In genomic region chr17:71551350-71551749, GRCm38 (mm10) we compare ENCODE assay signal across 8 mouse cellular contexts. TPM values are rescaled to one million over a fixed set of nuclear protein-coding genes. Genes with fewer than 3 reads are reported as not detected.
DNase-seq lines count a peak whose midpoint lies in the region; ATAC-seq lines count a peak whose summit lies in the region.

No protein-coding gene starts in this region.

- H3K4me3 ChIP-seq in kidney, embryonic 15.5 days (replicated peaks) = peak overlapping the region; percentile 78
- H3K4me3 ChIP-seq in brown adipose tissue, adult 24 weeks (ENCODE audit: insufficient read depth, low read depth, low read length) = peak overlapping the region; percentile 82
- peak overlapping the region; percentile 90 for H3K4me3 ChIP-seq in hindbrain, embryonic 14.5 days (replicated peaks; ENCODE audit: low read length)
- peak overlapping the region; percentile 96 for H3K4me3 ChIP-seq in midbrain, embryonic 15.5 days

- no peak for DNase-seq in kidney, postnatal 10 days
- no peak for DNase-seq in hindbrain, embryonic 14.5 days (ENCODE audit: low spot score)
- no peak for DNase-seq in left cerebral cortex, adult 18-20 months (ENCODE audit: low spot score in 2 of 2)
- DNase-seq in adrenal gland, postnatal 25 days = no peak
- no peak for DNase-seq in thymus, postnatal 0 days (ENCODE audit: low spot score)

- H3K9ac ChIP-seq in kidney, embryonic 15.5 days = peak overlapping the region; percentile 45
- peak overlapping the region; percentile 84 for H3K9ac ChIP-seq in hindbrain, embryonic 14.5 days
- H3K9ac ChIP-seq in midbrain, embryonic 15.5 days = peak overlapping the region; percentile 76

- peaks cover 14% of the 10 kb centered on the region for H3K4me1 ChIP-seq in kidney, embryonic 15.5 days
- H3K4me1 ChIP-seq in brown adipose tissue, adult 24 weeks (ENCODE audit: control insufficient read depth, insufficient read depth, insufficient read length, low read length) = no peaks in the 10 kb centered on the region
- no peaks in the 10 kb centered on the region for H3K4me1 ChIP-seq in hindbrain, embryonic 14.5 days (replicated peaks; ENCODE audit: control insufficient read depth, insufficient read depth, low read length)
- H3K4me1 ChIP-seq in midbrain, embryonic 15.5 days = peaks cover 8% of the 10 kb centered on the region; the same call in 1 of the 2 replicates

- H3K27me3 ChIP-seq in kidney, embryonic 15.5 days = peaks cover 49% of the 10 kb centered on the region
- peaks cover 37% of the 10 kb centered on the region for H3K27me3 ChIP-seq in hindbrain, embryonic 14.5 days (ENCODE audit: control insufficient read depth, insufficient read depth, low read length)
- peaks cover 11% of the 10 kb centered on the region for H3K27me3 ChIP-seq in midbrain, embryonic 15.5 days (replicated peaks)

- ATAC-seq in kidney, embryonic 15.5 days (replicated peaks; ENCODE audit: low FRiP score) = no peak
- no peak for ATAC-seq in hindbrain, embryonic 14.5 days (ENCODE audit: low FRiP score)
- peak; percentile 50 for ATAC-seq in midbrain, embryonic 15.5 days (replicated peaks)

- no peaks in the 10 kb centered on the region for H3K36me3 ChIP-seq in kidney, embryonic 15.5 days
- no peaks in the 10 kb centered on the region for H3K36me3 ChIP-seq in hindbrain, embryonic 14.5 days (replicated peaks; ENCODE audit: control insufficient read depth, insufficient read depth)
- no peaks in the 10 kb centered on the region for H3K36me3 ChIP-seq in midbrain, embryonic 15.5 days (replicated peaks)

- H3K4me2 ChIP-seq in kidney, embryonic 15.5 days = peak overlapping the region; percentile 100
- H3K4me2 ChIP-seq in hindbrain, embryonic 14.5 days (replicated peaks) = peak overlapping the region; percentile 94
- H3K4me2 ChIP-seq in midbrain, embryonic 15.5 days = peak overlapping the region; percentile 98

- no peaks in the 10 kb centered on the region for H3K9me3 ChIP-seq in kidney, embryonic 15.5 days (replicated peaks)
- no peaks in the 10 kb centered on the region for H3K9me3 ChIP-seq in hindbrain, embryonic 14.5 days (ENCODE audit: control insufficient read depth, low read length)
- H3K9me3 ChIP-seq in midbrain, embryonic 15.5 days = no peaks in the 10 kb centered on the region

- no peak overlapping the region for H3K27ac ChIP-seq in kidney, embryonic 15.5 days
- no peak overlapping the region for H3K27ac ChIP-seq in brown adipose tissue, adult 24 weeks (replicated peaks; ENCODE audit: low read depth, low read length)
- peak overlapping the region; percentile 68; the same call in 1 of the 2 replicates for H3K27ac ChIP-seq in hindbrain, embryonic 14.5 days
- H3K27ac ChIP-seq in midbrain, embryonic 15.5 days = peak overlapping the region; percentile 83

- WGBS in kidney, embryonic 15.5 days = 7% methylated on average over 6 of the region's 6 CpGs
- WGBS in hindbrain, embryonic 14.5 days = 8% methylated on average over 4 of the region's 6 CpGs
- WGBS in midbrain, embryonic 15.5 days = 5% methylated on average over 6 of the region's 6 CpGs

RNA-seq across cellular contexts. Expression of gene Spdya, which starts 0.5 kb away (rescaled TPM):
- polyA plus RNA-seq in kidney, embryonic 15.5 days (2015; fragmentation: Nextera tagmentation; extraction: Ambion mirVana) = 0.73 and 1.2 TPM in 2 replicates
- not detected in 2 replicates for polyA plus RNA-seq in brown adipose tissue, adult 24 weeks (2012; ENCODE audit: insufficient read depth, insufficient read length, missing spikeins)
- polyA plus RNA-seq in hindbrain, embryonic 14.5 days (2014; fragmentation: Nextera tagmentation; extraction: Ambion mirVana) = 1.6 and 1.7 TPM in 2 replicates
- 1.4 TPM in 2 replicates for polyA plus RNA-seq in midbrain, embryonic 15.5 days (2015; fragmentation: Nextera tagmentation; extraction: Ambion mirVana)
- total RNA-seq in left cerebral cortex, adult 18-20 months (2021) = 1 to 10 TPM; 2.2 to 2.6 TPM
- total RNA-seq in adrenal gland, postnatal 25 days (2021) = 1.00 and 1.2 TPM in 2 replicates
- polyA plus RNA-seq in thymus, postnatal 0 days (2015; fragmentation: Nextera tagmentation; extraction: Ambion mirVana) = 0.27 and 0.35 TPM in 2 replicates

RNA-seq across cellular contexts. Expression of gene Ndc80, which starts 24.7 kb away (rescaled TPM):
- polyA plus RNA-seq in kidney, embryonic 15.5 days (2015; fragmentation: Nextera tagmentation; extraction: Ambion mirVana) = 52.3 TPM in 2 replicates
- polyA plus RNA-seq in brown adipose tissue, adult 24 weeks (2012; ENCODE audit: insufficient read depth, insufficient read length, missing spikeins) = not detected in 2 replicates
- 5.8 and 7.6 TPM in 2 replicates for polyA plus RNA-seq in hindbrain, embryonic 14.5 days (2014; fragmentation: Nextera tagmentation; extraction: Ambion mirVana)
- polyA plus RNA-seq in midbrain, embryonic 15.5 days (2015; fragmentation: Nextera tagmentation; extraction: Ambion mirVana) = 5.1 and 6.6 TPM in 2 replicates
- total RNA-seq in left cerebral cortex, adult 18-20 months (2021) = under 1 TPM in 1 of 2 experiments, not detected in 1; 0.21 TPM
- 4.3 and 5.9 TPM in 2 replicates for total RNA-seq in adrenal gland, postnatal 25 days (2021)
- polyA plus RNA-seq in thymus, postnatal 0 days (2015; fragmentation: Nextera tagmentation; extraction: Ambion mirVana) = 56.9 and 60.6 TPM in 2 replicates

Comparison
In these comparisons a context has a peak if more than half of its experiments do, and no peak if none do; other contexts are left out.
1. H3K27ac ChIP-seq: peak in hindbrain, embryonic 14.5 days (single experiment) and midbrain, embryonic 15.5 days (single experiment); none in kidney, embryonic 15.5 days (single experiment) and brown adipose tissue, adult 24 weeks (single experiment).
2. Peak in every context shown above with its lines, with median percentiles within 50 percentile points of each other: H3K4me2 ChIP-seq, H3K4me3 ChIP-seq and H3K9ac ChIP-seq.